Mouse (Mus musculus) kidney, embryonic 14.5 days (tissue): ENCODE data around the gene Tmem170b. TPM values are rescaled to one million over a fixed set of nuclear protein-coding genes. Genes with fewer than 3 reads are reported as not detected.

Experiments
- ATAC-seq: fragments of 200-750 bp; cut with Nextera tagmentation; 2 replicates; pipeline ENCODE4 v1.8.0; 2017; ENCODE audit warnings: moderate number of reproducible peaks, mild to moderate bottlenecking, moderate TSS enrichment, moderate library complexity; ENCODE audit not compliant: low FRiP score, low TSS enrichment
- H3K27ac ChIP-seq: fragments of 300-500 bp; sonication (generic); 2 replicates; pipeline ENCODE4 v1.5.1; 2014; ENCODE audit warnings: low read depth, mild to moderate bottlenecking, low read length, moderate library complexity, mixed read lengths
- H3K27me3 ChIP-seq: fragments of 300-500 bp; sonication (generic); 2 replicates; pipeline ENCODE4 v1.6.1; 2014; ENCODE audit warnings: mild to moderate bottlenecking, low read length; ENCODE audit not compliant: control insufficient read depth, insufficient read depth
- H3K36me3 ChIP-seq: fragments of 300-500 bp; sonication (generic); 2 replicates; pipeline ENCODE4 v1.6.1; 2014; ENCODE audit warnings: low read length, mixed read lengths; ENCODE audit not compliant: control insufficient read depth, insufficient read depth
- H3K4me1 ChIP-seq: fragments of 300-500 bp; sonication (generic); 2 replicates; pipeline ENCODE4 v1.6.1; 2014; ENCODE audit warnings: low read length, mixed read lengths; ENCODE audit not compliant: control insufficient read depth, insufficient read depth
- H3K4me2 ChIP-seq: fragments of 300-500 bp; sonication (generic); replicated peaks from 2 replicates; pipeline ENCODE4 v1.6.1; 2014; ENCODE audit warnings: low read depth, mild to moderate bottlenecking, low read length
- H3K4me3 ChIP-seq: fragments of 300-500 bp; sonication (generic); 2 replicates; pipeline ENCODE4 v1.5.1; 2014; ENCODE audit warnings: mild to moderate bottlenecking, low read length
- H3K9ac ChIP-seq: fragments of 300-500 bp; sonication (generic); 2 replicates; pipeline ENCODE4 v1.6.1; 2014; ENCODE audit warnings: low read depth, mild to moderate bottlenecking, low read length, moderate library complexity
- H3K9me3 ChIP-seq: fragments of 300-500 bp; sonication (generic); 2 replicates; pipeline ENCODE4 v1.6.1; 2016; ENCODE audit warnings: low read length; ENCODE audit not compliant: control insufficient read depth
- WGBS: fragments of 180-500 bp; shearing (Covaris S2); extraction: QIAGEN DNeasy Blood & Tissue Kit; methylation state at CpG from one replicate; pipeline ENCODE4 v1.1.7; 2014; 5-methylcytosine and 5-hydroxymethylcytosine counted together
- polyA plus RNA-seq: library from polyadenylated mRNA; unstranded; fragments of >200 nt; fragmentation: Nextera tagmentation; extraction: Ambion mirVana; gene quantifications from 2 replicates; pipeline ENCODE4 v1.2.1, GENCODE M21; 2014

The Tmem170b gene
- polyA plus RNA-seq, 1 experiment from 2014 or later: 13.6 TPM

GRCm38 (mm10) chr13:41581058-41581457, 24.6 kb upstream of the Tmem170b start:
- H3K27ac ChIP-seq: no peak overlapping the region
- H3K4me2 ChIP-seq: no peak overlapping the region
- no peaks in the 10 kb centered on the region for H3K36me3 ChIP-seq
- no peak for ATAC-seq
- H3K4me1 ChIP-seq: no peaks in the 10 kb centered on the region
- no peak overlapping the region for H3K9ac ChIP-seq
- H3K9me3 ChIP-seq: peaks cover 7% of the 10 kb centered on the region; the same call in 1 of the 2 replicates
- H3K4me3 ChIP-seq: no peak overlapping the region
- 79% methylated on average over 4 of the region's 4 CpGs for WGBS
- no peaks in the 10 kb centered on the region for H3K27me3 ChIP-seq

GRCm38 (mm10) chr13:41583666-41584357, 21.9 kb upstream of the Tmem170b start:
- no peak overlapping the region for H3K27ac ChIP-seq
- no peaks in the 10 kb centered on the region for H3K4me1 ChIP-seq
- H3K4me3 ChIP-seq: no peak overlapping the region
- no peak for ATAC-seq
- H3K9me3 ChIP-seq: peaks cover 7% of the 10 kb centered on the region; the same call in 1 of the 2 replicates
- WGBS: 89% methylated on average over 7 of the region's 7 CpGs
- H3K4me2 ChIP-seq: no peak overlapping the region
- no peaks in the 10 kb centered on the region for H3K36me3 ChIP-seq
- no peaks in the 10 kb centered on the region for H3K27me3 ChIP-seq
- H3K9ac ChIP-seq: no peak overlapping the region

GRCm38 (mm10) chr13:41584358-41584680, 21.4 kb upstream of the Tmem170b start:
- Histone ChIP-seq H3K9ac (no peak overlapping the region), H3K4me2 (no peak overlapping the region), H3K4me3 (no peak overlapping the region), H3K27ac (no peak overlapping the region), H3K4me1 (no peaks in the 10 kb centered on the region), H3K9me3 (peaks cover 7% of the 10 kb centered on the region; the same call in 1 of the 2 replicates), H3K36me3 (no peaks in the 10 kb centered on the region), H3K27me3 (no peaks in the 10 kb centered on the region)
- no peak for ATAC-seq
- 91% methylated on average over 3 of the region's 3 CpGs for WGBS

GRCm38 (mm10) chr13:41584896-41585295, 20.8 kb upstream of the Tmem170b start:
- Histone ChIP-seq H3K27me3 (no peaks in the 10 kb centered on the region), H3K4me2 (no peak overlapping the region), H3K27ac (no peak overlapping the region), H3K9me3 (peaks cover 7% of the 10 kb centered on the region; the same call in 1 of the 2 replicates), H3K4me3 (no peak overlapping the region), H3K4me1 (no peaks in the 10 kb centered on the region), H3K36me3 (no peaks in the 10 kb centered on the region), H3K9ac (no peak overlapping the region)
- WGBS: 60% methylated on average over 4 of the region's 4 CpGs
- ATAC-seq: no peak

GRCm38 (mm10) chr13:41596678-41597077, 9.0 kb upstream of the Tmem170b start:
- Histone ChIP-seq H3K4me2 (no peak overlapping the region), H3K9me3 (no peaks in the 10 kb centered on the region), H3K36me3 (no peaks in the 10 kb centered on the region), H3K9ac (no peak overlapping the region), H3K4me1 (no peaks in the 10 kb centered on the region), H3K27me3 (no peaks in the 10 kb centered on the region), H3K27ac (no peak overlapping the region), H3K4me3 (no peak overlapping the region)
- 72% methylated on average over 2 of the region's 2 CpGs for WGBS
- ATAC-seq: no peak

- Histone ChIP-seq H3K27ac (no peak overlapping the region), H3K4me2 (no peak overlapping the region), H3K4me1 (no peaks in the 10 kb centered on the region), H3K27me3 (no peaks in the 10 kb centered on the region), H3K9me3 (no peaks in the 10 kb centered on the region), H3K9ac (no peak overlapping the region), H3K36me3 (no peaks in the 10 kb centered on the region), H3K4me3 (no peak overlapping the region)
- 73% methylated on average over 4 of the region's 4 CpGs for WGBS
- no peak for ATAC-seq
Measured at GRCm38 (mm10) chr13:41599977-41600376, 5.7 kb upstream of the Tmem170b start.

GRCm38 (mm10) chr13:41601056-41601455, 4.7 kb upstream of the Tmem170b start:
- WGBS: 84% methylated on average over 3 of the region's 3 CpGs
- Histone ChIP-seq H3K9ac (no peak overlapping the region), H3K4me3 (no peak overlapping the region), H3K36me3 (no peaks in the 10 kb centered on the region), H3K9me3 (no peaks in the 10 kb centered on the region), H3K4me2 (no peak overlapping the region), H3K4me1 (no peaks in the 10 kb centered on the region), H3K27me3 (no peaks in the 10 kb centered on the region), H3K27ac (no peak overlapping the region)
- no peak for ATAC-seq

GRCm38 (mm10) chr13:41603921-41604466, 1.7 kb upstream of the Tmem170b start:
- Histone ChIP-seq H3K9ac (no peak overlapping the region), H3K36me3 (no peaks in the 10 kb centered on the region), H3K4me3 (no peak overlapping the region), H3K9me3 (no peaks in the 10 kb centered on the region), H3K27ac (no peak overlapping the region), H3K4me2 (no peak overlapping the region), H3K4me1 (no peaks in the 10 kb centered on the region), H3K27me3 (no peaks in the 10 kb centered on the region)
- ATAC-seq: no peak
- 70% methylated on average over 5 of the region's 5 CpGs for WGBS

GRCm38 (mm10) chr13:41606081-41607000, 634 bp downstream of the Tmem170b start:
- Histone ChIP-seq H3K4me3 (peak overlapping the region; percentile 87), H3K36me3 (no peaks in the 10 kb centered on the region), H3K4me1 (no peaks in the 10 kb centered on the region), H3K9me3 (no peaks in the 10 kb centered on the region), H3K27me3 (no peaks in the 10 kb centered on the region), H3K27ac (peak overlapping the region; percentile 68; the same call in 1 of the 2 replicates), H3K4me2 (peak overlapping the region; percentile 80), H3K9ac (peak overlapping the region; percentile 92)
- peak; percentile 46 for ATAC-seq
- 2% methylated on average over 56 of the region's 67 CpGs for WGBS
